Mouse (Mus musculus) cerebellum, adult 2 months (tissue): Measurements from ENCODE around the gene Clba1.

Experiments used
- CTCF ChIP-seq: fragments of 200-500 bp; IDR thresholded peaks from 2 replicates; pipeline ENCODE4 v1.5.1; 2011; ENCODE audit warnings: low read depth, mild to moderate bottlenecking, control low read depth, low read length, moderate library complexity, borderline replicate concordance; ENCODE audit not compliant: insufficient read depth
- POLR2A ChIP-seq: fragments of 200-500 bp; IDR thresholded peaks from 2 replicates; pipeline ENCODE4 v1.6.1; 2011; ENCODE audit warnings: low read length, control low read depth, borderline replicate concordance; ENCODE audit not compliant: insufficient read depth

- TF ChIP-seq CTCF (no peak), POLR2A (no peak)
Measured at GRCm38 (mm10) chr12:112854610-112855333, 46.0 kb downstream of the Clba1 start.
